Mouse (Mus musculus) neural tube, embryonic 15.5 days (tissue): Measurements from ENCODE around the gene Sspn. TPM values are rescaled to one million over a fixed set of nuclear protein-coding genes. Genes with fewer than 3 reads are reported as not detected.

Experiments used
- ATAC-seq: fragments of 200-750 bp; cut with Nextera tagmentation; 2 replicates; pipeline ENCODE4 v1.8.0; 2017; ENCODE audit warnings: mild to moderate bottlenecking, moderate TSS enrichment, moderate library complexity; ENCODE audit not compliant: low FRiP score
- H3K27ac ChIP-seq: fragments of 300-500 bp; sonication (generic); replicated peaks from 2 replicates; pipeline ENCODE4 v1.5.1; 2015; ENCODE audit warnings: mild to moderate bottlenecking, inconsistent platforms
- H3K27me3 ChIP-seq: fragments of 300-500 bp; sonication (generic); replicated peaks from 2 replicates; pipeline ENCODE4 v1.6.1; 2015; ENCODE audit warnings: inconsistent platforms
- H3K36me3 ChIP-seq: fragments of 300-500 bp; sonication (generic); 2 replicates; pipeline ENCODE4 v1.6.1; 2015; ENCODE audit warnings: inconsistent platforms
- H3K4me1 ChIP-seq: fragments of 300-500 bp; sonication (generic); 2 replicates; pipeline ENCODE4 v1.6.1; 2015; ENCODE audit warnings: inconsistent platforms
- H3K4me2 ChIP-seq: fragments of 300-500 bp; sonication (generic); 2 replicates; pipeline ENCODE4 v1.6.1; 2015; ENCODE audit warnings: inconsistent platforms, mild to moderate bottlenecking, moderate library complexity
- H3K4me3 ChIP-seq: fragments of 300-500 bp; sonication (generic); replicated peaks from 2 replicates; pipeline ENCODE4 v1.5.1; 2015; ENCODE audit warnings: mild to moderate bottlenecking, inconsistent platforms
- H3K9ac ChIP-seq: fragments of 300-500 bp; sonication (generic); replicated peaks from 2 replicates; pipeline ENCODE4 v1.6.1; 2015; ENCODE audit warnings: mild to moderate bottlenecking, inconsistent platforms
- H3K9me3 ChIP-seq: fragments of 300-500 bp; sonication (generic); replicated peaks from 2 replicates; pipeline ENCODE4 v1.6.1; 2016; ENCODE audit warnings: inconsistent platforms
- WGBS: fragments of 180-500 bp; shearing (Covaris S2); methylation state at CpG from one replicate; pipeline ENCODE4 v1.1.7; 2015; ENCODE audit warnings: mixed read lengths; 5-methylcytosine and 5-hydroxymethylcytosine counted together
- polyA plus RNA-seq: library from polyadenylated mRNA; unstranded; fragments of >200 nt; fragmentation: Nextera tagmentation; extraction: Ambion mirVana; gene quantifications from 2 replicates; pipeline ENCODE4 v1.2.1, GENCODE M21; 2015

Sspn gene
- polyA plus RNA-seq, 1 experiment from 2014 or later: 5.1 TPM

DNA sequence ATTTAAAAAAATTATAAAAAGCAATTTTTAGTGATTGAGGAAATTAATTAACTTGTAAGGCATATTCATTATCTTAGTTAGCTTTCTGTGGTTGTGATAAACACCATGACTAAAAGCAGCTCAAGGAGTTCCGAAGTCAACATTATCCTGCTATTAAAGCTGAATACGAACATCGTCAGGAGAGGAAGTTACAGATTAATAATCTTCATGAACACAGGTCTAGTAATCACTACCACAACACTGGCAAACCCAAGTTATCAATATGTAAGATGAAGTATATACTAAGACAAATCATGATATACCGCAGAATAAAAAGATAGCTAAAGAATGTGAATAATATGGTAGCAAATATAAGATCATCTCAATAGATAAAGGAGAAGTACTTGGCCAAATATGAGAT, 50.9 kb downstream of the Sspn start:
- no peak overlapping the region for H3K4me3 ChIP-seq
- no peaks in the 10 kb centered on the region for H3K9me3 ChIP-seq
- H3K4me1 ChIP-seq: no peaks in the 10 kb centered on the region
- no peaks in the 10 kb centered on the region for H3K27me3 ChIP-seq
- H3K36me3 ChIP-seq: no peaks in the 10 kb centered on the region
- H3K9ac ChIP-seq: no peak overlapping the region
- no peak for ATAC-seq
- 96% methylated on average over 4 of the region's 4 CpGs for WGBS
- no peak overlapping the region for H3K4me2 ChIP-seq
- no peak overlapping the region for H3K27ac ChIP-seq

DNA sequence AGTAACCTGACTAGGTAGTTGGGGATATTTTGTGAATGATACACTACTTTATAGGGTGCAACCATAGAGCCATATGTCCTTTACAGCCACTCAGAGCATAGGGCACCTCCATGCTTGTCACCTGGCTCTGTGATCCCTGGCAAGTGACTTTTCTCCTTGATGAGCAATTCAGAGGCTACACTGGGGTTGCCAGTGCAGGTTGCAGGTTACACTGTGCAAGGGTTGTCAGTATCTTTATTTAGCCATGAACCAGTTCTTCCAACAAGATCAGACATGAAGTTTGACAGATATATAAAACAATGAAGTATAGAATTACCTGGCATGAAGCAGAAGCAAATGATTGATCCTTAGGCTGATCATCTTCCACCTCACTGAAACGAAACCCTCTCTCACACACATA, 59.1 kb downstream of the Sspn start:
- Histone ChIP-seq H3K4me1 (no peaks in the 10 kb centered on the region), H3K27ac (no peak overlapping the region), H3K9me3 (no peaks in the 10 kb centered on the region), H3K9ac (no peak overlapping the region), H3K4me3 (no peak overlapping the region), H3K36me3 (no peaks in the 10 kb centered on the region), H3K4me2 (no peak overlapping the region), H3K27me3 (no peaks in the 10 kb centered on the region)
- 64% methylated on average over 1 of the region's 1 CpGs for WGBS
- no peak for ATAC-seq

DNA sequence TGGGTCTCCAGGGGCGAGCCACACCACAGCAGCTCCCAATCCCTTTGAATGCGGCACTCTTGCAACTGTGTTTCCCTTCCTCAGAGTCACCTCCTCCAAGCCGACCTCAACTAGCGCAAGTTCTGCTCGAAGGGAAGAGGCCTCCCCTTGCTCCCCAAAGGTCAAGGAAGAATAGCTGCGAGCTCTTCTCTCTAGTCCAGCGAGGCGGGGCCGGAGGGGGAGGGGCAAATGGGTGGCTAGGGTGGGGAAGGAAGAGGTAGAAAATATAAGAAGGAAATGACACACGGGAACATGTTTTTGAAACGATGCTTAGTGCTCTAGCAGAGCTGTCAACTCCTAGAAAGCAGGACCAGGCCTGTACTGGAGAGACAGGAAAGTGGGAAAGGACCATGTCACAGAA, 61.1 kb downstream of the Sspn start:
- H3K9ac ChIP-seq: no peak overlapping the region
- no peak overlapping the region for H3K4me3 ChIP-seq
- no peaks in the 10 kb centered on the region for H3K9me3 ChIP-seq
- 74% methylated on average over 11 of the region's 11 CpGs for WGBS
- H3K36me3 ChIP-seq: no peaks in the 10 kb centered on the region
- no peaks in the 10 kb centered on the region for H3K27me3 ChIP-seq
- ATAC-seq: no peak
- H3K4me1 ChIP-seq: no peaks in the 10 kb centered on the region
- no peak overlapping the region for H3K27ac ChIP-seq
- no peak overlapping the region for H3K4me2 ChIP-seq

DNA sequence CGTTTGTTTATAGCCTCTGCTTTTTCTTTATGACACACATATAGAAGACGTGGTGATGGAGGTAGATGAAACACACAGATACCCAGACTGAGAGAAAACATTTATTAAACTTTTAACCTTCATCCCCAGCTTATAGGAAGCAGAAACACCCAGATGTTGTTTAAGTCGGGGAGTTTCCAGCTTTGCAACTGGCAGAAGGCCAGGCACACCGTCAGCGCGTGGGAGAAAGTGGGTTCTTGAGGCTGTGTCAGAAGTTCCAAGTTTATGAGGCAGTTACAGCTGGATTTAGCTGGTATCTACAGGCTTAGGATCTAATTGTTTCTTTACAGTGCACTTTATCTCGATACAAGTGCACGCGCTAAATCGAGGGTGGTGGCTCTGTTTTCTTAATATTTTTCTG, 61.5 kb downstream of the Sspn start:
- WGBS: 82% methylated on average over 10 of the region's 10 CpGs
- H3K9me3 ChIP-seq: no peaks in the 10 kb centered on the region
- H3K27ac ChIP-seq: no peak overlapping the region
- no peak overlapping the region for H3K4me2 ChIP-seq
- no peak overlapping the region for H3K4me3 ChIP-seq
- no peaks in the 10 kb centered on the region for H3K4me1 ChIP-seq
- no peaks in the 10 kb centered on the region for H3K36me3 ChIP-seq
- H3K27me3 ChIP-seq: no peaks in the 10 kb centered on the region
- H3K9ac ChIP-seq: no peak overlapping the region
- no peak for ATAC-seq

DNA sequence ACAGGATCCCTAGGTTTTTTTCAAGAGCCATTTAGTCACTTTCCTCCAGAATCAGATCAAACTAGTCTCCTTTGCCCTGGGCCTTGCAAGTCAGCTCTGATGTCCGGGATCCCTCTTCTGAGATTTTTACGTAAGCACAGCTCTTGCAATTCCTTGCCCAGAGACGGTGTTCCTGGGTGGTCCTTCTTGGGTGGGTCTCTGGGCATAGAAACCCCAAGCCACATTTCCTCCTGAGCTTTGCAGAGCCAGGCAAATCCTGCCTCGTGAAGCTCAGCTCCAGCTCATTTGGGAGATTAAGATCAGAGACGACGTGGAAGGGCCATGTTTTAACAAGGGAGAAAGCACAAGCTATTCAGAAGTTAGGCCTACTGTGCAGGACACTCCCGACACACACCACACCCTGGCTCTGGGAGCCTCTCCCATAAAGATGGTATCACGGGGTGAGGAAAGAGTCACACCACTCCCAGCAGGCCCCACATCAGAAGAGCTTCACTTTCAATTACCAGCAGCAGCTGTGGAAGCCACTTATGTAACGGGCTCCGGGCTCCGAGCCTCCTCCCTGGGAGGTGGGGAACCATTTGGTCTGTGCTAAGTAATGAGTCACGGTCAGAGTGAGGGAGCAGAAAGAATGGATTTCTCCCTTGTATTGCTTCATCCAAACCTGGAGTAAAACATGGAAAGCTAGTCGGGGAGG, 67.0 kb downstream of the Sspn start:
- Histone ChIP-seq H3K36me3 (no peaks in the 10 kb centered on the region), H3K4me1 (0 out of 2 replicates have a peak, but pooled peaks cover 6% of the 10 kb centered on the region), H3K9ac (no peak overlapping the region), H3K9me3 (no peaks in the 10 kb centered on the region), H3K27ac (no peak overlapping the region), H3K27me3 (no peaks in the 10 kb centered on the region), H3K4me2 (no peak overlapping the region), H3K4me3 (no peak overlapping the region)
- no peak for ATAC-seq
- 37% methylated on average over 13 of the region's 13 CpGs for WGBS

DNA sequence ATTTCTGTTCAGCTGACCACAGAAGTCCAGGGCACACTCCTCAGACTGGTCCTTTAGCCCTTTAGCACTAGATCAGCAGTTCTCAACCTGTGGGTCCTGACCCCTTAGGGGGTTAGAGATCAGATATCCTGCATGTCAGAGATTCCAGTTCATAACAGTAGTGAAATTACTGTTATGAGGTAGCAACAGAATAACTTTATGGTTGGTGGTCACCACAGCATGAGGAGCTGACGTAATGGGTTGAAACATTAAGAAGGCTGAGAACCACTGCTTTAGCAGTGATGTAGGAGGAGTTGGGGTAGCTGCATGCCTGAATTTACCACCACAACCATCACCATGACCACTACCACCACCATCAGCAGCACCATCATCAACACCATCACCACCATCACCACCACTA, 69.3 kb downstream of the Sspn start:
- no peak overlapping the region for H3K27ac ChIP-seq
- 0 out of 2 replicates have a peak, but pooled peaks cover 6% of the 10 kb centered on the region for H3K4me1 ChIP-seq
- no peaks in the 10 kb centered on the region for H3K27me3 ChIP-seq
- no peaks in the 10 kb centered on the region for H3K9me3 ChIP-seq
- H3K4me2 ChIP-seq: no peak overlapping the region
- no peak overlapping the region for H3K9ac ChIP-seq
- no peak for ATAC-seq
- H3K36me3 ChIP-seq: no peaks in the 10 kb centered on the region
- H3K4me3 ChIP-seq: no peak overlapping the region
- WGBS: 100% methylated on average over 1 of the region's 1 CpGs

DNA sequence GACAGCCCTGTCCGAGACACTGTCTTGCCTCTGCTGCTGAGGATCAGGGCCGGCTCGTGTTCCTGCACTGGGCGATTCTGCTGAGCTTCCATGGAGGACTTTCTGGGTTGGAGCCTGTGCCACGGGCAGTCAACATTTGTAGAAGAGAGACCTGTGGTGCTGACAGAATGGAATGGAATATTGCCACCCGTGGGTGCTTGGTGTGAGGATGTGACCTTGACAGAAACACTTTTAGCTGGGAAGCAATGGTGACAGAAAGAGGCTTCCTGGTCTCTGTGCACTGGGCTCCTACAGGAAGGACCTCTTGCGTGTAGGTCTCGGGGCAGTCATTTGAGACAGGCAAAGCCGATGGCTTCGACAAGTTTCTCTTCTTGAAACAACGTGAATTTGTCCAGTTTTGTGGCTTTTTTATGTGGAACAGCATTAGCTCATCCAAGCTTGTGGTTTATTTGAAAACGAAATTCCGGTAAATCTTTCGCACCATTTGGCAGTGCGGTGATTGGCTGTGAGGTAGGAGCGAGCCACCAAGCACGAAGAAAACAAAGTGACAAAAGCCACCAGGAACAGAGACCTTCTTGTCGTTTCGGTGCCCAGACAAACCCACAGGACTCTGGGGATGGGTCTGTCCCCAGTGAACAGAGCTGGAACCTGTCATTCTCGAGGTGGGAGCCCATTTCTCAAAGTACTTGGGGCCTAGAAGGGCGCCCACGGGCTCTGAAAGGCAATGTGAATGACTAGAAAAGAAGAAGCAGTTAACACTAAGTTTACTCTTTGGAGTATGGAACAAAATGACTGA, 70.2 kb downstream of the Sspn start:
- Histone ChIP-seq H3K9ac (no peak overlapping the region), H3K4me2 (no peak overlapping the region), H3K9me3 (no peaks in the 10 kb centered on the region), H3K4me1 (0 out of 2 replicates have a peak, but pooled peaks cover 6% of the 10 kb centered on the region), H3K36me3 (no peaks in the 10 kb centered on the region), H3K27ac (no peak overlapping the region), H3K4me3 (no peak overlapping the region), H3K27me3 (no peaks in the 10 kb centered on the region)
- no peak for ATAC-seq
- WGBS: 91% methylated on average over 22 of the region's 22 CpGs

DNA sequence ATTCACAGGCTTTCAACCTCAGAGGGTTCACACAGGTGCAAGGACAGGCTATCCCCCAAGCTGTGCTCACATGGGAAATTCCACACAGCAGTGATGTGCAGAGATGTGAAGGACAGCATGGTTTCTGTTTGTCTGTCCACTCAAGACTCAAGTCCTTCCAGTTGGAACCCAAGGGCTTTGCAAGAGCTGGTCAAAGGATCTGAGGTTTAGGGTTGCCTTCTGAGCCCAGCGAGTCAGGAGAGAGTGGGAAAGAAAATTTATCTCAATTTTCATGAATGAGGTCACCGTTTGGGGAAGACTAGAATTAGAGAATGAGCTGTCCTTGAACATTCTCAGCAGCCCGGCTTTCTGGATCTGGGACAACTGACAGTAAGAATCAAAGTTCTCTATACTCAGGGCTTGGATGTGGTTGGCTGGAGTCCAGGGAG, 72.7 kb downstream of the Sspn start:
- H3K9ac ChIP-seq: no peak overlapping the region
- no peaks in the 10 kb centered on the region for H3K9me3 ChIP-seq
- no peak for ATAC-seq
- 84% methylated on average over 3 of the region's 3 CpGs for WGBS
- no peak overlapping the region for H3K4me3 ChIP-seq
- no peak overlapping the region for H3K4me2 ChIP-seq
- H3K36me3 ChIP-seq: no peaks in the 10 kb centered on the region
- peaks cover 16% of the 10 kb centered on the region for H3K4me1 ChIP-seq
- no peak overlapping the region for H3K27ac ChIP-seq
- H3K27me3 ChIP-seq: no peaks in the 10 kb centered on the region

DNA sequence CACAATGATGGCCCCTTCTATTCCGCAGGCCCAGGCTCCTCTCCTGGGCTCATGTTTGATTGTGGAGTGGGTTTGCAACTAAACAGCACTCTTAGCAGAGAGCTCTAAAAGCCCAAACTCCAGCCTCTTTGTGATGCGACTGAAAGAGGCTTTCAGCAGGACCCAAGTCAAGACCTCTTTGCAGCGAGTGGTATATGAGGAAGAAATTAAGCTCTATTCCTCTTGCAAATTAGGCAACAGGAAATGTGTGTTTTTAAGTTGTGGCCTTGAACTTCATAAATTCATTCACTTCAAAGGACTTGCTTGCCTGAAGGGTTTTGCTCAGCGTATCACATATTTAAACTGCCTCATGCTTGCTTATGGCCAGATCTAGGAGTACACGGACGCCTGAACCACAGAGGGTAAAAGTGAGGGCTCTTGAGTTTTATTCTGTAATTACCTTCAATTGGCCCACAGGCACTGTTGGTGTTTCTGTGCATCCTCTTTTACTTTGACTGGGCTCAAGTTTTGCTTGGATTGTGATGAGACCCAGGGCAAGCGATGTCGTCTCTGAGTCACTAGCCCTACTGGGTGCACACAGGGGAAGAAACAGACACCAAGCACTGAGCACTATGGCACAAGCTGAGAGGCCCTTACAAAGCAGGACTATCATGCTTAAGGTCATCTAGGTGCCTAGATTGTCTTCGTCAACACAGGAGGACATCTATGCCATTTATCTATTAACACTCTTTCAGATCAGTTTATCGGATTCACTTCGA, 73.9 kb downstream of the Sspn start:
- WGBS: 86% methylated on average over 11 of the region's 11 CpGs
- ATAC-seq: no peak
- H3K4me2 ChIP-seq: no peak overlapping the region
- H3K4me1 ChIP-seq: peaks cover 26% of the 10 kb centered on the region
- no peak overlapping the region for H3K27ac ChIP-seq
- no peak overlapping the region for H3K9ac ChIP-seq
- H3K4me3 ChIP-seq: no peak overlapping the region
- H3K36me3 ChIP-seq: no peaks in the 10 kb centered on the region
- no peaks in the 10 kb centered on the region for H3K9me3 ChIP-seq
- no peaks in the 10 kb centered on the region for H3K27me3 ChIP-seq

DNA sequence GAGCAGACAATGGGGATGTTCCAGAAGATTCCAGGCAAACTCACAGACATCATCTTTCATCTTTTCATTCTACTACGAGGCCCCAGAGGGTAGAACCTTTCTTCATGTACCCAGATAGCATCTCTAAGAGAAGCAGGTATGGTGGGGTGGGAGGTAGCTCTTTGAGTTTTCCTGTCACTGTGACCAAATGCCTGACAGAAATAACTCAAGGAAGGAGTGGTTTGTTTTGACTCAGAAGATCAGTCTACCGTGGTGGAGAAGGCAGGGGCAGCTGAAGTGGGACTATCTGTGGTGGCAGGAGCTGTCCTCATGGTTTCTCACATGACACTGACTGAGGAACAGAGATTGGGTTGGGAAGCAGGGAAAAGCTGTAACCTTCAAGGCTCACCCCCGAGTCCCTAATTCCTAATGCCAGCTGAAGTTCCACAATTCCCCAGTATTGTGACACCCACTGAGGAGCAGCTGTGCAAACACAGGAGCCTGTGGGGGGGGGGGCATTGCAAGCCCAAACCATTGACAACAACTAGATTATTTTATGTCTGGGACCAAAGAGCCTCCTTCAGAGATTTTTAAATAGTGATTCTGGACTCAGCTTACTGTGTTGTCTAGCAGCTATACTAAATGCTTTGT, 74.6 kb downstream of the Sspn start:
- H3K27ac ChIP-seq: no peak overlapping the region
- peaks cover 30% of the 10 kb centered on the region for H3K4me1 ChIP-seq
- no peaks in the 10 kb centered on the region for H3K9me3 ChIP-seq
- no peak overlapping the region for H3K4me3 ChIP-seq
- ATAC-seq: no peak
- H3K27me3 ChIP-seq: no peaks in the 10 kb centered on the region
- no peak overlapping the region for H3K4me2 ChIP-seq
- WGBS: 69% methylated on average over 3 of the region's 3 CpGs
- H3K9ac ChIP-seq: no peak overlapping the region
- no peaks in the 10 kb centered on the region for H3K36me3 ChIP-seq

DNA sequence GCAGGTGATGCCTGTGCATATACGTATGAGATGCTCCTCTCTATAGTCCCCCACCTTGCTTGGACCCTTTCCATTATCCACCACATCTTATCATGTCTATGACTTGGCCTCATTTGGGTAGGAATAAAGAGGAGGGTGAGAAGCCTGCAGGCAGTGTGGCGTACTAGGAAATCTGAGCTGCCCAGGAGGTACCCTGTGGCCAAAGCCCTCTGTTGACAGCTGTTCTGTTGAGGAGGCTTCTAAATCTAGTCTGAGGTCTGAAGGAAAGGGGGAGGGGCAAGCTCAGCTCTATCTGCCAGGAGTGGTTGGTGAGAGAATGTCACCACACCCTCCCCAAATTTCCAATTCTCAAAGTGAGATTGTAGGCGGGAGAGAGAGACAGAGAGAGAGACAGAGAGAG, 75.3 kb downstream of the Sspn start:
- ATAC-seq: no peak
- Histone ChIP-seq H3K9me3 (no peaks in the 10 kb centered on the region), H3K4me1 (peaks cover 30% of the 10 kb centered on the region), H3K9ac (no peak overlapping the region), H3K27me3 (no peaks in the 10 kb centered on the region), H3K4me3 (no peak overlapping the region), H3K4me2 (no peak overlapping the region), H3K27ac (no peak overlapping the region), H3K36me3 (no peaks in the 10 kb centered on the region)
- 78% methylated on average over 3 of the region's 3 CpGs for WGBS
